Mouse (Mus musculus) myocyte (in vitro differentiated cells): Measurements from ENCODE around the gene Kcnmb1.

Experiments used
- CEBPB ChIP-seq: IDR thresholded peaks from 2 replicates; pipeline ENCODE4 v1.6.1; 2011; ENCODE audit warnings: mild to moderate bottlenecking, moderate library complexity; ENCODE audit not compliant: poor library complexity, insufficient read depth, severe bottlenecking
- E2F4 ChIP-seq: IDR thresholded peaks from one replicate; pipeline ENCODE4 v1.6.1; 2011; ENCODE audit warnings: mild to moderate bottlenecking, control low read depth, moderate library complexity; ENCODE audit not compliant: insufficient read depth
- MAX ChIP-seq: IDR thresholded peaks from one replicate; pipeline ENCODE4 v1.6.1; 2011; ENCODE audit warnings: low read depth, mild to moderate bottlenecking, control low read depth
- MYOD1 ChIP-seq, 3 experiments: IDR thresholded peaks; one replicate each; pipeline ENCODE4 v1.6.1; 2011; ENCODE audit warnings: control low read depth in 2 of 3, low read depth in 2 of 3, mild to moderate bottlenecking in 2 of 3, moderate library complexity in 1 of 3; ENCODE audit not compliant: insufficient read length in 2 of 3, control insufficient read depth in 1 of 3
- MYOG ChIP-seq, 3 experiments: IDR thresholded peaks; one replicate each; pipeline ENCODE4 v1.6.1; 2011; ENCODE audit warnings: control low read depth in 2 of 3, low read depth in 2 of 3, mild to moderate bottlenecking in 2 of 3; ENCODE audit not compliant: insufficient read length in 2 of 3, control insufficient read depth in 1 of 3, insufficient read depth in 1 of 3
- POLR2A ChIP-seq: IDR thresholded peaks from one replicate; pipeline ENCODE4 v1.6.1; 2011; ENCODE audit warnings: low read depth, mild to moderate bottlenecking, control low read depth, moderate library complexity; ENCODE audit not compliant: insufficient read length
- POLR2AphosphoS2 ChIP-seq: IDR thresholded peaks from one replicate; pipeline ENCODE4 v1.6.1; 2011; ENCODE audit warnings: low read depth, control low read depth; ENCODE audit not compliant: insufficient read length
- REST ChIP-seq: IDR thresholded peaks from one replicate; pipeline ENCODE4 v1.6.1; 2011; ENCODE audit warnings: mild to moderate bottlenecking, control low read depth, moderate library complexity; ENCODE audit not compliant: insufficient read depth, insufficient read length
- USF1 ChIP-seq: IDR thresholded peaks from one replicate; pipeline ENCODE4 v1.6.1; 2011; ENCODE audit warnings: low read depth, mild to moderate bottlenecking, control low read depth, moderate library complexity

- TF ChIP-seq MYOD1 (IDR thresholded peaks at IDR 0.05; ENCODE audit: control insufficient read depth in 1 of 3, insufficient read length in 2 of 3, low read depth in 2 of 3) (no peak), CEBPB (no peak), POLR2AphosphoS2 (no peak), POLR2A (no peak), E2F4 (no peak), REST (no peak), MAX (no peak), USF1 (no peak), MYOG (IDR thresholded peaks at IDR 0.05; ENCODE audit: control insufficient read depth in 1 of 3, insufficient read depth in 1 of 3, insufficient read length in 2 of 3, low read depth in 2 of 3) (no peak)
Measured at GRCm38 (mm10) chr11:33975121-33975520, 12.3 kb downstream of the Kcnmb1 start.
